Mouse (Mus musculus): ENCODE measurements at regions not wholly inside any gene's neighbourhood (a gene's known extent, or its start where the extent isn't known, plus 50 kb on each side); places are given as distances from the start of the nearest gene placed in this dataset.

- 40% methylated on average over 6 of the region's 6 CpGs for WGBS
- H3K27ac ChIP-seq, result no peak overlapping the region
- H3K4me1 ChIP-seq, result peaks cover 4% of the 10 kb centered on the region
- H3K4me3 ChIP-seq, result no peak overlapping the region
- no peaks in the 10 kb centered on the region for H3K27me3 ChIP-seq (ENCODE audit: insufficient read depth, poor library complexity, severe bottlenecking)
- no peaks in the 10 kb centered on the region for H3K36me3 ChIP-seq
- no peaks in the 10 kb centered on the region for H3K9me3 ChIP-seq
- DNase-seq (ENCODE audit: low spot score), result no peak
These were observed 54.2 kb downstream of the Gjd2 start for GRCm38 (mm10) chr2:113959025-113959767.

DNA sequence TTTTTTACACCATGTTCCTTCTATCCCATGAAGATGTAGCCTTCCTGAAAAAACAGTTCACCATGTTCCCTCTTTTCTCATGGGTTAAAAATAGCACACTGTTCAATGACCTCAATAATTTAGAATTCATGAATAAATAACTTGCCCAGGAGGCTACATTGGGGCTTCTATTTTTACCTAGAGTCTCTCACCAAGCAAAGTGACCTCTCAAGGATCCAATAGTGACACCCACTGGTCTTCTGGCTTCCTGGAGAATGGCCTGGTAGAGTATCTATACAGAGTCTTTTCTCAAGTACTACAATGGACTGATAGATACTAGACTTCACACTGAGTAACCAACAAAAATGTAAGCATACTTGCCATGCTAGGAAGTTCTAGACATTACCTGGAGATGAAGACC lies 60.9 kb downstream of the Gjd2 start:
- no peaks in the 10 kb centered on the region; the same call in 1 of the 2 replicates for H3K4me1 ChIP-seq
- H3K9me3 ChIP-seq, result no peaks in the 10 kb centered on the region
- no peaks in the 10 kb centered on the region for H3K27me3 ChIP-seq (ENCODE audit: insufficient read depth, poor library complexity, severe bottlenecking)
- no peak for DNase-seq (ENCODE audit: low spot score)
- H3K27ac ChIP-seq, result no peak overlapping the region
- no peak overlapping the region for H3K4me3 ChIP-seq
- no peaks in the 10 kb centered on the region for H3K36me3 ChIP-seq

DNA sequence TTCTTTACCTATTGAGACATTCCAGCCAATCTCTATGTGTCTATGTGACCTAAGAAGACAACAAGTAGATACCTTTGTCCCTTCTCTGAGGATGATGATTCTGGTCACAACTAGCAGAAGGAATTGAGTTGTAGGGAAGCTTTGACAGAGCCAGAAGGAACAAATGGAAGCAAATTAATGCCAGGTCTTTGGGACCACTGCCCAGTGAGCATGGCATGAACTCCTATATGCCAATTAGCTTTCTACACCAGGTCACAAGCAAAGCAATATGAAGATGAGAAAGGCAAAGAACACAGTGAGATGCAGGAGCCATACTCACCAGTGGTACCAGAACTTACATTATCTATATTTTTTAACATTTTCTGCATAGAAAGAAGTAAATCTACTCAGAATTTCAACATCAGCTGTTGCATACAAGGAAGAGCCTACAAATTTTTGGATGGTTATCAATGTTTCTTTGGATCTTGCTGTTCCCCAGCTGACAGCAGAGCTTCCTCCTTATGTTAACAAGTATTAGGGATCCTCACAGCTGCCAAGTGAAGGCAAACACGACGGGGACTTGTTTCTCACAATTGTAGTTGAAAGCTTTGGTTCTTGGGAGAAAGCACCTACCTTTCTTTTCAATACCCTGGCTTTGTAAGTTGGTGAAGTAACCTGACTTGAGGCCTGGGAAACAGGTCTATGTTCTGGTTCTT lies 64.0 kb downstream of the Gjd2 start:
- Histone ChIP-seq H3K36me3 (no peaks in the 10 kb centered on the region), H3K27me3 (ENCODE audit: insufficient read depth, poor library complexity, severe bottlenecking) (no peaks in the 10 kb centered on the region), H3K4me3 (no peak overlapping the region), H3K4me1 (no peaks in the 10 kb centered on the region), H3K9me3 (no peaks in the 10 kb centered on the region), H3K27ac (no peak overlapping the region)
- 57% methylated on average over 2 of the region's 2 CpGs for WGBS
- DNase-seq (ENCODE audit: low spot score), result no peak

DNA sequence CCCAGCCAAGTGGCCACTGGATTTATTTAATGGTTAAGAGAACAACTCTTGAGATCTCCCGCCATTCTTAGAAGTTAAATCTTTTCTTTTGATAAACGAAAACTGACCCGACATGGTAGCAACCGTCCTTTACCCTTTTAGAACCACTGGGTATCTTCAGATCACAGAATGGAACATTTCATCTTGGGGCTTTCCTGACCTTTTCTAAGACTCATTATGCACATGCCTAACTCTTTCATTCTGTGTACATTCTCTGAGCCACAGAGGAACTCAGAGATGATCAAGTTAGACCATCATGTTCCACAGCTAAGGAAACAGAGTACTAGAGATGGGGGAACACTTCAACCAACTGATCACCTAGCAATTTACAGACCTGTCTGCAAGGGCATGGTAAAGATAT lies 81.7 kb downstream of the Gjd2 start:
- no peak for DNase-seq (ENCODE audit: low spot score)
- 83% methylated on average over 4 of the region's 4 CpGs for WGBS

GRCm38 (mm10) chr2:113930948-113931347 lies 82.5 kb downstream of the Gjd2 start:
- Histone ChIP-seq H3K4me3 (no peak overlapping the region), H3K4me1 (no peaks in the 10 kb centered on the region), H3K9me3 (no peaks in the 10 kb centered on the region), H3K27me3 (ENCODE audit: insufficient read depth, poor library complexity, severe bottlenecking) (no peaks in the 10 kb centered on the region), H3K36me3 (no peaks in the 10 kb centered on the region), H3K27ac (no peak overlapping the region)
- 58% methylated on average over 1 of the region's 1 CpGs for WGBS
- no peak for DNase-seq (ENCODE audit: low spot score)

More for the DNA sequence above, 81.7 kb downstream of the Gjd2 start:
- H3K4me1 ChIP-seq, result no peaks in the 10 kb centered on the region
- no peaks in the 10 kb centered on the region for H3K9me3 ChIP-seq
- no peak overlapping the region for H3K4me3 ChIP-seq
- no peaks in the 10 kb centered on the region for H3K36me3 ChIP-seq
- no peaks in the 10 kb centered on the region for H3K27me3 ChIP-seq (ENCODE audit: insufficient read depth, poor library complexity, severe bottlenecking)
- no peak overlapping the region for H3K27ac ChIP-seq

DNA sequence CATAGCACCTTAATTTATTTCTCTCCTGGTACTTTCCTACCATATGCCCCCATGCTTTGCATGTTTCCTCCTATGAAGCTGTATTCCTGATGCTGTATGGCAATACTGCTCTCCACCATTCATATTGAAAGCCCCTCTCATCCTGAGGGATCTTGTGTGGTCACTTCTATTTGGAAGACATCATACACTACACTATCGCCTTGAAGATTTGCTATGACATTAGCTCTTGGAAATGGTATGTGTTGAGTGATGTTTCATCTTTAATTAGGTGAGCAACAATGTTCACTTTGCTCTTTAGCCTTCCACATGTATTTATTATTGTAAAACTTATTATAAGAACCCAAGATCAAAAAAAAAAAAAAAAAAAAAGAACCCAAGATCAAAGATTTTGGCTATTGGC lies 81.2 kb upstream of the Arhgap11a start:
- 91% methylated on average over 1 of the region's 1 CpGs for WGBS
- Histone ChIP-seq H3K4me1 (no peaks in the 10 kb centered on the region), H3K9me3 (no peaks in the 10 kb centered on the region), H3K4me3 (no peak overlapping the region), H3K27ac (no peak overlapping the region), H3K27me3 (ENCODE audit: insufficient read depth, poor library complexity, severe bottlenecking) (no peaks in the 10 kb centered on the region), H3K36me3 (no peaks in the 10 kb centered on the region)
- no peak for DNase-seq (ENCODE audit: low spot score)

DNA sequence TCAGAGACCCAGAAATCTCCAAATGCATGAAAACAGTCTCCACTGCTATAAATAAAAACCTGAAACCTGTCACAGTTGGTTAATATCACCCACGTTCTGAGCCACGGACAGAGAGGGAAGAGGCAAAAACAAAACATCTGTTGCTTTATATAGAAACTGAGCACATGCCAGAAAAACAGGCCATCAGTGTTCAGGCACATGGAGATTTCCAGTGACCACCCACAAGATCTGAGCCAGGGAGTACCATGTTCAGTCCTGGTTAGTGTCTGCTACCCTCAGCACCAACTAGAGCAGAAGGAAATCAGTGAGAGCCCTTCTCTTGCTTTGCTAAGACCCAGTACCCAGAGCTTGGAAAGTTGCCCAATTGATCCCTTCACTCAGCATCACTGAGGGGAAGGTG lies 75.7 kb upstream of the Arhgap11a start:
- Histone ChIP-seq H3K27me3 (ENCODE audit: insufficient read depth, poor library complexity, severe bottlenecking) (no peaks in the 10 kb centered on the region), H3K9me3 (no peaks in the 10 kb centered on the region), H3K36me3 (no peaks in the 10 kb centered on the region), H3K27ac (no peak overlapping the region), H3K4me3 (no peak overlapping the region), H3K4me1 (peaks cover 5% of the 10 kb centered on the region; the same call in 1 of the 2 replicates)
- DNase-seq (ENCODE audit: low spot score), result no peak
- WGBS, result 32% methylated on average over 2 of the region's 2 CpGs

GRCm38 (mm10) chr2:113918913-113919312 lies 70.5 kb upstream of the Arhgap11a start:
- Histone ChIP-seq H3K27me3 (ENCODE audit: insufficient read depth, poor library complexity, severe bottlenecking) (no peaks in the 10 kb centered on the region), H3K4me1 (peaks cover 9% of the 10 kb centered on the region; the same call in 1 of the 2 replicates), H3K9me3 (no peaks in the 10 kb centered on the region), H3K27ac (peak overlapping the region; percentile 81; the same call in 1 of the 2 replicates), H3K36me3 (no peaks in the 10 kb centered on the region), H3K4me3 (no peak overlapping the region)
- no peak for DNase-seq (ENCODE audit: low spot score)
- 75% methylated on average over 2 of the region's 2 CpGs for WGBS

- no peak for DNase-seq (ENCODE audit: low spot score)
These were observed 65.8 kb upstream of the Arhgap11a start for GRCm38 (mm10) chr2:113914248-113914647.

DNA sequence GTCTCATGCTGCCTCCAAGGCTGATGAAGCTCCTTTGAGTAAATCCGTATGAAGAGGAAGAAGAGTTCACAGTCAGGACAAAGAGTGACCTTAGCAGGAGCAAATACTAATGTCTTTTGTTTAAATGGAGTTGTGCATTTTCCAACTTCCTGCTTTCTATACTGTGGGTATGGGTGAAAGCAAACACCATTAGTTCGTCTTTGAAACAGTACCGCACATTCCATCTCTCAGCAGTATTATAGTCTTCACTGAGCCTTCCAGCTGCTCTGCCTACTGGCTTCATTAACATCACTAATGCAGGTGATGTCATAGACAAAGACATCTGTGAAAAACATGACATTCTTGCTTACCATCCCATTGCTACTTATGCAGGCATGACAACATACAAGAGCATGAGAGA lies 62.7 kb upstream of the Arhgap11a start:
- H3K27ac ChIP-seq, result no peak overlapping the region
- no peaks in the 10 kb centered on the region for H3K27me3 ChIP-seq (ENCODE audit: insufficient read depth, poor library complexity, severe bottlenecking)
- no peaks in the 10 kb centered on the region for H3K4me1 ChIP-seq
- 75% methylated on average over 3 of the region's 3 CpGs for WGBS
- H3K36me3 ChIP-seq, result no peaks in the 10 kb centered on the region
- no peaks in the 10 kb centered on the region for H3K9me3 ChIP-seq
- H3K4me3 ChIP-seq, result no peak overlapping the region
- DNase-seq (ENCODE audit: low spot score), result no peak

More at GRCm38 (mm10) chr2:113914248-113914647, 65.8 kb upstream of the Arhgap11a start:
- Histone ChIP-seq H3K27ac (no peak overlapping the region), H3K36me3 (no peaks in the 10 kb centered on the region), H3K4me1 (peaks cover 9% of the 10 kb centered on the region; the same call in 1 of the 2 replicates), H3K9me3 (no peaks in the 10 kb centered on the region), H3K27me3 (ENCODE audit: insufficient read depth, poor library complexity, severe bottlenecking) (no peaks in the 10 kb centered on the region), H3K4me3 (no peak overlapping the region)
- 86% methylated on average over 2 of the region's 2 CpGs for WGBS

- Histone ChIP-seq H3K9me3 (no peaks in the 10 kb centered on the region), H3K27ac (no peak overlapping the region), H3K4me1 (no peaks in the 10 kb centered on the region), H3K36me3 (no peaks in the 10 kb centered on the region), H3K4me3 (no peak overlapping the region), H3K27me3 (ENCODE audit: insufficient read depth, poor library complexity, severe bottlenecking) (no peaks in the 10 kb centered on the region)
- DNase-seq (ENCODE audit: low spot score), result no peak
- 92% methylated on average over 4 of the region's 4 CpGs for WGBS
These were observed 61.0 kb upstream of the Arhgap11a start for GRCm38 (mm10) chr2:113909502-113909901.

GRCm38 (mm10) chr2:113908636-113909035 lies 60.2 kb upstream of the Arhgap11a start:
- no peaks in the 10 kb centered on the region for H3K27me3 ChIP-seq (ENCODE audit: insufficient read depth, poor library complexity, severe bottlenecking)
- DNase-seq (ENCODE audit: low spot score), result no peak
- WGBS, result 86% methylated on average over 4 of the region's 4 CpGs

GRCm38 (mm10) chr2:113904414-113904813 lies 56.0 kb upstream of the Arhgap11a start:
- Histone ChIP-seq H3K4me1 (peaks cover 19% of the 10 kb centered on the region), H3K27ac (no peak overlapping the region), H3K9me3 (no peaks in the 10 kb centered on the region), H3K36me3 (no peaks in the 10 kb centered on the region), H3K4me3 (no peak overlapping the region), H3K27me3 (ENCODE audit: insufficient read depth, poor library complexity, severe bottlenecking) (no peaks in the 10 kb centered on the region)
- 77% methylated on average over 3 of the region's 3 CpGs for WGBS
- no peak for DNase-seq (ENCODE audit: low spot score)

More at GRCm38 (mm10) chr2:113908636-113909035, 60.2 kb upstream of the Arhgap11a start:
- Histone ChIP-seq H3K27ac (no peak overlapping the region), H3K36me3 (no peaks in the 10 kb centered on the region), H3K4me3 (no peak overlapping the region), H3K4me1 (no peaks in the 10 kb centered on the region), H3K9me3 (no peaks in the 10 kb centered on the region)
